Mouse (Mus musculus) hindbrain, embryonic 16.5 days (tissue): ENCODE data around the gene Hist1h2ba. TPM values are rescaled to one million over a fixed set of nuclear protein-coding genes. Genes with fewer than 3 reads are reported as not detected.

ENCODE experiments used
- ATAC-seq: fragments of 200-750 bp; cut with Nextera tagmentation; 2 replicates; pipeline ENCODE4 v1.8.0; 2017; ENCODE audit warnings: moderate TSS enrichment, moderate library complexity
- H3K27ac ChIP-seq: fragments of 300-500 bp; sonication (generic); 2 replicates; pipeline ENCODE4 v1.5.1; 2014; ENCODE audit warnings: low read depth, mild to moderate bottlenecking, control low read depth, low read length, moderate library complexity
- H3K27me3 ChIP-seq: fragments of 300-500 bp; sonication (generic); replicated peaks from 2 replicates; pipeline ENCODE4 v1.6.1; 2014; ENCODE audit warnings: low read length; ENCODE audit not compliant: control insufficient read depth, insufficient read depth
- H3K36me3 ChIP-seq: fragments of 300-500 bp; sonication (generic); 2 replicates; pipeline ENCODE4 v1.6.1; 2014; ENCODE audit warnings: mild to moderate bottlenecking, low read length, moderate library complexity, mixed read lengths; ENCODE audit not compliant: control insufficient read depth, insufficient read depth
- H3K4me1 ChIP-seq: fragments of 300-500 bp; sonication (generic); 2 replicates; pipeline ENCODE4 v1.6.1; 2014; ENCODE audit warnings: low read depth, low read length; ENCODE audit not compliant: control insufficient read depth, insufficient read depth
- H3K4me2 ChIP-seq: fragments of 300-500 bp; sonication (generic); 2 replicates; pipeline ENCODE4 v1.6.1; 2014; ENCODE audit warnings: mild to moderate bottlenecking, low read length, control low read depth, moderate library complexity
- H3K4me3 ChIP-seq: fragments of 300-500 bp; sonication (generic); 2 replicates; pipeline ENCODE4 v1.5.1; 2014; ENCODE audit warnings: mild to moderate bottlenecking, low read length, control low read depth, moderate library complexity
- H3K9ac ChIP-seq: fragments of 300-500 bp; sonication (generic); 2 replicates; pipeline ENCODE4 v1.6.1; 2014; ENCODE audit warnings: low read depth, mild to moderate bottlenecking, control low read depth, low read length, moderate library complexity
- H3K9me3 ChIP-seq: fragments of 300-500 bp; sonication (generic); 2 replicates; pipeline ENCODE4 v1.6.1; 2014; ENCODE audit warnings: mild to moderate bottlenecking, low read length, moderate library complexity; ENCODE audit not compliant: control insufficient read depth
- WGBS: fragments of 180-500 bp; shearing (Covaris S2); extraction: QIAGEN DNeasy Blood & Tissue Kit; methylation state at CpG from one replicate; pipeline ENCODE4 v1.1.7; 2014; 5-methylcytosine and 5-hydroxymethylcytosine counted together
- polyA plus RNA-seq: library from polyadenylated mRNA; unstranded; fragments of >200 nt; fragmentation: Nextera tagmentation; extraction: Ambion mirVana; gene quantifications from 2 replicates; pipeline ENCODE4 v1.2.1, GENCODE M21; 2015

The Hist1h2ba gene
- polyA plus RNA-seq, 1 experiment from 2014 or later = not detected

DNA sequence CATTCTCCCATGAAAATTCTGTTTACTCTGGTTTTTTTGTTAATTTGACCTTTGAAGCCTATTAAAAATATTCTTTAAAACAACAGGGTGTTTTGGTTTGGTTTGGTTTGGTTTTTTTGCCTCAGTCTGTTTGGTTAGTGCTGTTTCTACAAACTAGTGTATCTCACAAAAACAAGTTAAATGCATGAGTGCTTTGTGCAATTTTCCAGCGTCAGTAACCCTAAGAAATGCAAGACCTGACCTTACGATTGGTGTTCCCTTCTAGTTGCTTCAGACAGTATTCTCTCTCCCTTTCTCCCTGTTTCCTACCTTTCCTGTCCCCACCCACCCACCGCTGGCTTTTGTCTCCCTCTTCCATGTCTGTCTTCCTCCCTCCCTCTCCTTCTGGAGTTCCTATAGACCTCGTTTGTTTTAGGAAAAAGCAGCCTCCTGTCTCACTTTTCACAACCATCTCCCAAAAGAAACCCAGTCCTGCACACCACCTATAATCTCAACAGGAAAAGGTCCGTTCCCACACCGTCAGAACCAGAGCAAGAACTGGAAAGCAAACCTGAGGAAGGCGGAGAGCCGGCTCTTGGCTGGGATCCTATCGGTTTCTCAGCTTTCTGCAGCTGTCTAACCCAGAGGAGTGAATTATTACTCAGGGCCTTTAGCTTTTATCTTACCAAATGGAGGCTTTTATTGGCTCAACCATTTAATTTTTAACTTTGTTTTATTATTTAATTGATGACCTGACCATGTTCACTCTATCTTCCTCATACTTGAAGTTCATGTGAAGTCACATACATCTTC, 19.4 kb downstream of the Hist1h2ba start, which contains the start of gene Slc17a4:
Gene Slc17a4 (minus strand): TSS at position 634 of the 792 bp plus-strand sequence.
- WGBS = 71% methylated on average over 9 of the region's 9 CpGs
- Histone ChIP-seq H3K9me3 (no peaks in the 10 kb centered on the region), H3K4me2 (no peak within 1 kb of the TSS), H3K27ac (no peak within 1 kb of the TSS), H3K9ac (no peak within 1 kb of the TSS), H3K4me3 (no peak within 1 kb of the TSS), H3K4me1 (no peaks in the 10 kb centered on the region), H3K27me3 (no peaks in the 10 kb centered on the region), H3K36me3 (no peaks in the 10 kb centered on the region)
- ATAC-seq = no peak

GRCm38 (mm10) chr13:23913791-23914306, 20.1 kb downstream of the Hist1h2ba start:
- Histone ChIP-seq H3K4me1 (no peaks in the 10 kb centered on the region), H3K4me3 (no peak overlapping the region), H3K36me3 (no peaks in the 10 kb centered on the region), H3K27me3 (no peaks in the 10 kb centered on the region), H3K27ac (no peak overlapping the region), H3K4me2 (no peak overlapping the region), H3K9ac (no peak overlapping the region), H3K9me3 (no peaks in the 10 kb centered on the region)
- 52% methylated on average over 6 of the region's 6 CpGs for WGBS
- ATAC-seq = no peak

DNA sequence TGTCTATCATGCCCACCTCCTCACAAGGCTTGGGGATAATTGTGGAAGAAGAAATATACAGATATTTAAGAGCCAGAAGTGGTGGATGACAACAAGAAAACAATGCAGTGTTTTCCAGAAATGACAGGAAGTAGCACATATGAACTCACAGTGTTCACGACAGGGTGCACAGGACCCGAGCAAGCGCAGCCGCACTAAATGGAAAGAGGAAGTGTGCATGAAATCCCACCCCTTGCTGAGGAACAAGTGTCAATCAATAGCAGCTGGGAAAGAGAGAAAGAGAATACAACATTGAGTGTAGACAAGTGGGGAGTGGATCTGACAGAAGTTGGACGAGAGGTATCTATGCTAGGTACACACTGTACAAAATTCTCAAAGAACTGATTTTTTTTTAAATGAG, 22.6 kb downstream of the Hist1h2ba start:
- WGBS = 82% methylated on average over 5 of the region's 5 CpGs
- no peak overlapping the region for H3K27ac ChIP-seq
- no peak for ATAC-seq
- no peaks in the 10 kb centered on the region for H3K9me3 ChIP-seq
- H3K4me3 ChIP-seq = no peak overlapping the region
- H3K4me1 ChIP-seq = no peaks in the 10 kb centered on the region
- no peak overlapping the region for H3K4me2 ChIP-seq
- no peaks in the 10 kb centered on the region for H3K27me3 ChIP-seq
- no peaks in the 10 kb centered on the region for H3K36me3 ChIP-seq
- H3K9ac ChIP-seq = no peak overlapping the region

GRCm38 (mm10) chr13:23910121-23910520, 23.8 kb downstream of the Hist1h2ba start:
- Histone ChIP-seq H3K4me3 (no peak overlapping the region), H3K27me3 (no peaks in the 10 kb centered on the region), H3K4me2 (no peak overlapping the region), H3K9ac (no peak overlapping the region), H3K4me1 (no peaks in the 10 kb centered on the region), H3K36me3 (no peaks in the 10 kb centered on the region), H3K9me3 (no peaks in the 10 kb centered on the region), H3K27ac (no peak overlapping the region)
- ATAC-seq = no peak
- 89% methylated on average over 5 of the region's 5 CpGs for WGBS

- H3K9ac ChIP-seq = no peak overlapping the region
- no peak overlapping the region for H3K4me3 ChIP-seq
- ATAC-seq = no peak
- no peak overlapping the region for H3K27ac ChIP-seq
- H3K4me2 ChIP-seq = no peak overlapping the region
- H3K36me3 ChIP-seq = no peaks in the 10 kb centered on the region
- H3K27me3 ChIP-seq = no peaks in the 10 kb centered on the region
- 98% methylated on average over 5 of the region's 5 CpGs for WGBS
- H3K4me1 ChIP-seq = no peaks in the 10 kb centered on the region
- H3K9me3 ChIP-seq = no peaks in the 10 kb centered on the region
Observed at GRCm38 (mm10) chr13:23906906-23907305, 27.1 kb downstream of the Hist1h2ba start.

DNA sequence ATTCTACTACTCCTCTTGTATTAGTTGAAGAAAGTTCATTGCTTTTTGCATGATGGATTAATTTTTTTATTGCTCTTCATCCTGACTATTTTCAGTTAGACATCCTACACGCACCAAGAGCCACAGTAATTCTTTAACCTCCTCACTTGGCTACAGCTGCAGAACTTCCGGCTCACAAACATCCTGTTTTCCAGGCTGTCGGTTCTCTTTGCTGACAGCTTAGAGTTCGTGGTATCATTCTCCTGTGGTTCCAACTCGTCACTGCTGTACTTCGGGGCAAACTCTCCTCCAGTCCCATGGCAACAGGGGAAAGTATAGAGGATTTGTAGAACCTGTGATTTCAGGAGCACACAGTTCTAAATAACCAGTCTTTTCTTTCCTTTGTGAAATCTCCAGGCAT, 35.7 kb downstream of the Hist1h2ba start:
- Histone ChIP-seq H3K36me3 (no peaks in the 10 kb centered on the region), H3K27me3 (no peaks in the 10 kb centered on the region), H3K4me2 (no peak overlapping the region), H3K9me3 (no peaks in the 10 kb centered on the region), H3K9ac (no peak overlapping the region), H3K4me1 (no peaks in the 10 kb centered on the region), H3K27ac (no peak overlapping the region), H3K4me3 (no peak overlapping the region)
- no peak for ATAC-seq
- 53% methylated on average over 6 of the region's 6 CpGs for WGBS

DNA sequence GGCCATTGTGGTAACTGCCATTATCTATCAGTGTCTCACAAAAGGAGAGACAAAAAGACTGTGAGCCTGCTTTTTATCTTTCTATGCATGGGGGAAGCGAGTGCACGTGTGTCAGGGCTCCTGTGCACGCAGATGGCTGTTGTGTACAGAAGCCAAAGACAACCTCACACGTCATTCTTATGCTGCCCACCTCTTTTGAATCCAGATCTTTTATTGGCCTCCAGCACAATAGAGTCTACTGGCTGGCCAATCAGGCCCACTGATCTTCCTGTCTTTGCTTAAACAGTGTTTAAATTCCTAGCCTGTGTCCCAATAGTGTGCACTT, 40.7 kb downstream of the Hist1h2ba start:
- no peaks in the 10 kb centered on the region for H3K9me3 ChIP-seq
- 29% methylated on average over 4 of the region's 4 CpGs for WGBS
- ATAC-seq = peak; percentile 67
- no peaks in the 10 kb centered on the region for H3K4me1 ChIP-seq
- H3K4me2 ChIP-seq = no peak overlapping the region
- no peaks in the 10 kb centered on the region for H3K27me3 ChIP-seq
- H3K27ac ChIP-seq = no peak overlapping the region
- H3K9ac ChIP-seq = no peak overlapping the region
- no peak overlapping the region for H3K4me3 ChIP-seq
- no peaks in the 10 kb centered on the region for H3K36me3 ChIP-seq

DNA sequence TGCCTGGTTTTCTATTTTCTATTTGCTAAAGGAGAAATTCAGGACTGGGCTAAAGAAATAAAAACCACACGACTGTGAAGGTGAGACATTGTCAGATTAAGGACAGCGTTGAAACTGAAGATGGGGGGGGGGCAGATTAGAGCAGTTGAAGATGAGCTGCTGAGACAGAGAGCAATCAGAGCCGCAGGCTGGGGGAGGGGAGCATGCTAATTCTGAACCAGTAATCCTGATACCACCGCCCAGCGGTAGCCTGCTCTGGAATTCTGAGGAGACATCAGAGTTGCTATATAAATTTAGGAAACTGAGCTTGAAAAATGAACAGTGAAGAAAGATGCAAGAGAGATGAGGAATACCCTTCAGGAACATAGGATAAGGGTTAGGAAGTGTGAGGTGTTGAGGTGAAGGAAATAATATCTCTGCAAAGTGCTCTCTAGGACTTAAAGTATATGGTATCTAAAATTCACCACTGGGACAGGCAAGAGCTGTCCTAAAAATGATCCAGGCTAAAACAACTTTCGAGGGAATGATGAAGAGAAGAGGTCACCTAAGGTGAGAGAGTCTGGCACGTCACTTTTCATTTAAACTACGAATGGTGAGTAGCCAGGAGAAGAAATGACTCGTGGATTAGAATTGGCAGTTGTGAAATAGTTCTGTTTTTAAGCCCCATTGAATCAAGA, 41.2 kb downstream of the Hist1h2ba start:
- Histone ChIP-seq H3K4me1 (no peaks in the 10 kb centered on the region), H3K9ac (no peak overlapping the region), H3K27me3 (no peaks in the 10 kb centered on the region), H3K4me3 (no peak overlapping the region), H3K9me3 (no peaks in the 10 kb centered on the region), H3K27ac (no peak overlapping the region), H3K36me3 (no peaks in the 10 kb centered on the region), H3K4me2 (no peak overlapping the region)
- no peak for ATAC-seq
- 23% methylated on average over 9 of the region's 9 CpGs for WGBS

GRCm38 (mm10) chr13:23889011-23889605, 44.8 kb downstream of the Hist1h2ba start:
- Histone ChIP-seq H3K4me2 (no peak overlapping the region), H3K9ac (no peak overlapping the region), H3K4me1 (no peaks in the 10 kb centered on the region), H3K36me3 (no peaks in the 10 kb centered on the region), H3K27me3 (no peaks in the 10 kb centered on the region), H3K4me3 (no peak overlapping the region), H3K27ac (no peak overlapping the region), H3K9me3 (no peaks in the 10 kb centered on the region)
- 76% methylated on average over 6 of the region's 6 CpGs for WGBS
- no peak for ATAC-seq
